Mouse (Mus musculus) forebrain, embryonic 14.5 days (tissue): ENCODE data around the gene Hid1. TPM values are rescaled to one million over a fixed set of nuclear protein-coding genes. Genes with fewer than 3 reads are reported as not detected.

Experiments used
- ATAC-seq: fragments of 200-750 bp; cut with Nextera tagmentation; 2 replicates; pipeline ENCODE4 v1.8.0; 2017; ENCODE audit warnings: mild to moderate bottlenecking, moderate library complexity
- DNase-seq: peaks from one replicate; pipeline ENCODE4 v3.0.0-alpha.2; 2015; ENCODE audit warnings: low spot score
- H3K27ac ChIP-seq: fragments of 300-500 bp; sonication (generic); 2 replicates; pipeline ENCODE4 v1.5.1; 2014; ENCODE audit warnings: low read depth, mild to moderate bottlenecking, control low read depth, low read length, moderate library complexity
- H3K27me3 ChIP-seq: fragments of 300-500 bp; sonication (generic); replicated peaks from 2 replicates; pipeline ENCODE4 v1.6.1; 2014; ENCODE audit warnings: low read length, control low read depth, mixed read lengths; ENCODE audit not compliant: control insufficient read depth, insufficient read depth
- H3K36me3 ChIP-seq: fragments of 300-500 bp; sonication (generic); 2 replicates; pipeline ENCODE4 v1.6.1; 2014; ENCODE audit warnings: low read length, control low read depth; ENCODE audit not compliant: control insufficient read depth, insufficient read depth
- H3K4me1 ChIP-seq: fragments of 300-500 bp; sonication (generic); 2 replicates; pipeline ENCODE4 v1.6.1; 2014; ENCODE audit warnings: antibody characterized with exemption, low read length, control low read depth; ENCODE audit not compliant: control insufficient read depth, insufficient read depth
- H3K4me2 ChIP-seq: fragments of 300-500 bp; sonication (generic); 2 replicates; pipeline ENCODE4 v1.6.1; 2014; ENCODE audit warnings: mild to moderate bottlenecking, control low read depth, low read length
- H3K4me3 ChIP-seq: fragments of 300-500 bp; sonication (generic); 2 replicates; pipeline ENCODE4 v1.5.1; 2014; ENCODE audit warnings: low read depth, low read length, control low read depth
- H3K9ac ChIP-seq: fragments of 300-500 bp; sonication (generic); 2 replicates; pipeline ENCODE4 v1.6.1; 2014; ENCODE audit warnings: mild to moderate bottlenecking, low read length, control low read depth, moderate library complexity
- H3K9me3 ChIP-seq: fragments of 300-500 bp; sonication (generic); replicated peaks from 2 replicates; pipeline ENCODE4 v1.6.1; 2016; ENCODE audit warnings: low read length, control low read depth, mixed read lengths; ENCODE audit not compliant: control insufficient read depth
- WGBS: fragments of 180-500 bp; shearing (Covaris S2); extraction: QIAGEN DNeasy Blood & Tissue Kit; methylation state at CpG from one replicate; pipeline ENCODE4 v1.1.7; 2014; 5-methylcytosine and 5-hydroxymethylcytosine counted together
- polyA plus RNA-seq: library from polyadenylated mRNA; unstranded; fragments of >200 nt; fragmentation: Nextera tagmentation; extraction: Ambion mirVana; gene quantifications from 2 replicates; pipeline ENCODE4 v1.2.1, GENCODE M21; 2014

Gene Hid1
- polyA plus RNA-seq, 1 experiment from 2014 or later = 32.0 TPM

GRCm38 (mm10) chr11:115354183-115354582 lies 13.4 kb downstream of the Hid1 start:
- Histone ChIP-seq H3K4me2 (no peak overlapping the region), H3K9me3 (no peaks in the 10 kb centered on the region), H3K36me3 (peaks cover 34% of the 10 kb centered on the region), H3K27me3 (no peaks in the 10 kb centered on the region), H3K27ac (no peak overlapping the region), H3K4me3 (no peak overlapping the region), H3K9ac (no peak overlapping the region), H3K4me1 (peaks cover 6% of the 10 kb centered on the region; the same call in 1 of the 2 replicates)
- DNase-seq (peak; percentile 88), ATAC-seq (peak; percentile 64; the same call in 1 of the 2 replicates)
- 9% methylated on average over 8 of the region's 8 CpGs for WGBS

- no peaks in the 10 kb centered on the region for H3K27me3 ChIP-seq
- no peaks in the 10 kb centered on the region for H3K4me1 ChIP-seq
- no peak overlapping the region for H3K9ac ChIP-seq
- DNase-seq (no peak), ATAC-seq (no peak)
- no peak overlapping the region for H3K4me2 ChIP-seq
- H3K36me3 ChIP-seq = peaks cover 34% of the 10 kb centered on the region
- no peaks in the 10 kb centered on the region for H3K9me3 ChIP-seq
- H3K27ac ChIP-seq = no peak overlapping the region
- 95% methylated on average over 5 of the region's 5 CpGs for WGBS
- no peak overlapping the region for H3K4me3 ChIP-seq
Observed at GRCm38 (mm10) chr11:115353375-115353774, 14.2 kb downstream of the Hid1 start.

GRCm38 (mm10) chr11:115349976-115350375 lies 17.6 kb downstream of the Hid1 start:
- no peak overlapping the region for H3K4me3 ChIP-seq
- ATAC-seq = no peak
- no peak overlapping the region for H3K4me2 ChIP-seq
- 88% methylated on average over 4 of the region's 4 CpGs for WGBS
- H3K9me3 ChIP-seq = no peaks in the 10 kb centered on the region
- peaks cover 29% of the 10 kb centered on the region for H3K36me3 ChIP-seq
- no peak overlapping the region for H3K27ac ChIP-seq
- no peak overlapping the region for H3K9ac ChIP-seq
- peaks cover 4% of the 10 kb centered on the region; the same call in 1 of the 2 replicates for H3K4me1 ChIP-seq
- H3K27me3 ChIP-seq = no peaks in the 10 kb centered on the region
- DNase-seq = no peak

GRCm38 (mm10) chr11:115348681-115349248 lies 18.8 kb downstream of the Hid1 start:
- no peak overlapping the region for H3K4me3 ChIP-seq
- H3K9ac ChIP-seq = no peak overlapping the region
- peaks cover 29% of the 10 kb centered on the region for H3K36me3 ChIP-seq
- no peaks in the 10 kb centered on the region for H3K27me3 ChIP-seq
- peaks cover 4% of the 10 kb centered on the region; the same call in 1 of the 2 replicates for H3K4me1 ChIP-seq
- DNase-seq = no peak
- ATAC-seq = no peak
- 64% methylated on average over 17 of the region's 17 CpGs for WGBS
- no peak overlapping the region for H3K27ac ChIP-seq
- no peak overlapping the region for H3K4me2 ChIP-seq
- H3K9me3 ChIP-seq = no peaks in the 10 kb centered on the region

- ATAC-seq (no peak), DNase-seq (no peak)
- Histone ChIP-seq H3K9ac (no peak overlapping the region), H3K9me3 (no peaks in the 10 kb centered on the region), H3K4me3 (no peak overlapping the region), H3K36me3 (no peaks in the 10 kb centered on the region), H3K27me3 (no peaks in the 10 kb centered on the region), H3K27ac (no peak overlapping the region), H3K4me2 (no peak overlapping the region), H3K4me1 (peaks cover 4% of the 10 kb centered on the region; the same call in 1 of the 2 replicates)
- 49% methylated on average over 7 of the region's 7 CpGs for WGBS
Observed at GRCm38 (mm10) chr11:115345515-115345914, 22.0 kb downstream of the Hid1 start.

GRCm38 (mm10) chr11:115344967-115345366 lies 22.6 kb downstream of the Hid1 start:
- 12% methylated on average over 12 of the region's 12 CpGs for WGBS
- ATAC-seq (no peak), DNase-seq (no peak)
- peaks cover 4% of the 10 kb centered on the region; the same call in 1 of the 2 replicates for H3K4me1 ChIP-seq
- no peak overlapping the region for H3K4me3 ChIP-seq
- H3K27ac ChIP-seq = no peak overlapping the region
- H3K9ac ChIP-seq = no peak overlapping the region
- H3K36me3 ChIP-seq = no peaks in the 10 kb centered on the region
- no peak overlapping the region for H3K4me2 ChIP-seq
- H3K27me3 ChIP-seq = no peaks in the 10 kb centered on the region
- no peaks in the 10 kb centered on the region for H3K9me3 ChIP-seq

GRCm38 (mm10) chr11:115341866-115342265 lies 25.7 kb downstream of the Hid1 start:
- no peak overlapping the region for H3K4me2 ChIP-seq
- H3K27me3 ChIP-seq = no peaks in the 10 kb centered on the region
- no peaks in the 10 kb centered on the region for H3K36me3 ChIP-seq
- H3K4me1 ChIP-seq = peaks cover 2% of the 10 kb centered on the region; the same call in 1 of the 2 replicates
- H3K9ac ChIP-seq = no peak overlapping the region
- 67% methylated on average over 6 of the region's 6 CpGs for WGBS
- H3K4me3 ChIP-seq = no peak overlapping the region
- no peak for DNase-seq
- no peak overlapping the region for H3K27ac ChIP-seq
- ATAC-seq = no peak
- H3K9me3 ChIP-seq = no peaks in the 10 kb centered on the region

GRCm38 (mm10) chr11:115341246-115341645 lies 26.3 kb downstream of the Hid1 start:
- ATAC-seq = no peak
- no peak for DNase-seq
- no peak overlapping the region for H3K4me3 ChIP-seq
- WGBS = 67% methylated on average over 2 of the region's 2 CpGs
- H3K27ac ChIP-seq = no peak overlapping the region
- no peak overlapping the region for H3K4me2 ChIP-seq
- no peaks in the 10 kb centered on the region for H3K9me3 ChIP-seq
- 0 out of 2 replicates have a peak, but pooled peaks cover 3% of the 10 kb centered on the region for H3K27me3 ChIP-seq
- H3K9ac ChIP-seq = no peak overlapping the region
- H3K4me1 ChIP-seq = no peaks in the 10 kb centered on the region
- H3K36me3 ChIP-seq = no peaks in the 10 kb centered on the region

- peaks cover 22% of the 10 kb centered on the region for H3K27me3 ChIP-seq
- H3K27ac ChIP-seq = no peak overlapping the region
- no peaks in the 10 kb centered on the region for H3K36me3 ChIP-seq
- no peak overlapping the region for H3K4me3 ChIP-seq
- WGBS = 57% methylated on average over 1 of the region's 1 CpGs
- H3K9ac ChIP-seq = no peak overlapping the region
- H3K4me2 ChIP-seq = no peak overlapping the region
- ATAC-seq = no peak
- DNase-seq = no peak
- peaks cover 9% of the 10 kb centered on the region for H3K4me1 ChIP-seq
- H3K9me3 ChIP-seq = no peaks in the 10 kb centered on the region
Observed at GRCm38 (mm10) chr11:115337826-115338225, 29.7 kb downstream of the Hid1 start.
